Mouse (Mus musculus) stomach, postnatal 0 days (tissue): ENCODE data around the gene Mas1.

ENCODE experiments used
- CTCF ChIP-seq: IDR thresholded peaks from 2 replicates; pipeline ENCODE4 v1.5.1; 2016; ENCODE audit warnings: antibody characterized with exemption, low read depth, mild to moderate bottlenecking, moderate library complexity
- EP300 ChIP-seq: optimal IDR thresholded peaks from 2 replicates; pipeline ENCODE3; 2016; ENCODE audit warnings: antibody characterized with exemption

- no peak for TF ChIP-seq CTCF
- TF ChIP-seq EP300: no peak
Observed at GRCm38 (mm10) chr17:12853821-12854220, 14.1 kb downstream of the Mas1 start.
